Mouse (Mus musculus) intestine, postnatal 0 days (tissue): ENCODE results near the gene Diablo. TPM values are rescaled to one million over a fixed set of nuclear protein-coding genes. Genes with fewer than 3 reads are reported as not detected.

Experiments
- ATAC-seq: fragments of 200-750 bp; cut with Nextera tagmentation; 2 replicates; pipeline ENCODE4 v1.8.0; 2017; ENCODE audit warnings: mild to moderate bottlenecking, moderate TSS enrichment, moderate library complexity
- H3K27ac ChIP-seq: fragments of 300-500 bp; sonication (generic); 2 replicates; pipeline ENCODE4 v1.5.1; 2014; ENCODE audit warnings: mild to moderate bottlenecking, low read depth, low read length, moderate library complexity
- H3K27me3 ChIP-seq: fragments of 300-500 bp; sonication (generic); replicated peaks from 2 replicates; pipeline ENCODE4 v1.6.1; 2014; ENCODE audit warnings: low read length, mixed read lengths; ENCODE audit not compliant: control insufficient read depth, insufficient read depth
- H3K36me3 ChIP-seq: fragments of 300-500 bp; sonication (generic); 2 replicates; pipeline ENCODE4 v1.6.1; 2014; ENCODE audit warnings: mild to moderate bottlenecking, moderate library complexity; ENCODE audit not compliant: control insufficient read depth, insufficient read depth
- H3K4me1 ChIP-seq: fragments of 300-500 bp; sonication (generic); replicated peaks from 2 replicates; pipeline ENCODE4 v1.6.1; 2014; ENCODE audit warnings: antibody characterized with exemption, low read length, mixed read lengths; ENCODE audit not compliant: control insufficient read depth, insufficient read depth
- H3K4me2 ChIP-seq: fragments of 300-500 bp; sonication (generic); replicated peaks from 2 replicates; pipeline ENCODE4 v1.6.1; 2014; ENCODE audit warnings: low read depth, mild to moderate bottlenecking, moderate library complexity
- H3K4me3 ChIP-seq: fragments of 300-500 bp; sonication (generic); 2 replicates; pipeline ENCODE4 v1.5.1; 2014; ENCODE audit warnings: low read depth, low read length
- H3K9ac ChIP-seq: fragments of 300-500 bp; sonication (generic); 2 replicates; pipeline ENCODE4 v1.6.1; 2014; ENCODE audit warnings: mild to moderate bottlenecking, low read depth, low read length
- H3K9me3 ChIP-seq: fragments of 300-500 bp; sonication (generic); 2 replicates; pipeline ENCODE4 v1.6.1; 2016; ENCODE audit warnings: mixed run types; ENCODE audit not compliant: control insufficient read depth
- CTCF ChIP-seq: sonication (generic); IDR thresholded peaks from 2 replicates; pipeline ENCODE4 v1.5.1; 2016; ENCODE audit warnings: low read depth, mild to moderate bottlenecking, control low read depth, antibody characterized with exemption, moderate library complexity
- WGBS: fragments of 180-500 bp; shearing (Covaris S2); extraction: QIAGEN DNeasy Blood & Tissue Kit; methylation state at CpG from one replicate; pipeline ENCODE4 v1.1.7; 2014; 5-methylcytosine and 5-hydroxymethylcytosine counted together
- polyA plus RNA-seq: library from polyadenylated mRNA; unstranded; fragments of >200 nt; fragmentation: Nextera tagmentation; extraction: Ambion mirVana; gene quantifications from 2 replicates; pipeline ENCODE4 v1.2.1, GENCODE M21; 2015

The Diablo gene
- 52.9 and 57.0 TPM in 2 replicates for polyA plus RNA-seq

- Histone ChIP-seq H3K4me2 (peak within 1 kb of the TSS; percentile 96), H3K4me1 (no peaks in the 10 kb centered on the region), H3K27ac (no peak within 1 kb of the TSS), H3K9me3 (no peaks in the 10 kb centered on the region), H3K4me3 (peak within 1 kb of the TSS; percentile 80), H3K9ac (peak within 1 kb of the TSS; percentile 66), H3K36me3 (peaks cover 9% of the 10 kb centered on the region; the same call in 1 of the 2 replicates), H3K27me3 (no peaks in the 10 kb centered on the region)
- WGBS: under 1% methylated on average over 82 of the region's 82 CpGs
- no peak for TF ChIP-seq CTCF
- peak; percentile 97 for ATAC-seq
These were observed at the start of gene Diablo for GRCm38 (mm10) chr5:123523692-123524392. Gene Diablo, minus strand, starts transcription at chr5:123524176.

DNA sequence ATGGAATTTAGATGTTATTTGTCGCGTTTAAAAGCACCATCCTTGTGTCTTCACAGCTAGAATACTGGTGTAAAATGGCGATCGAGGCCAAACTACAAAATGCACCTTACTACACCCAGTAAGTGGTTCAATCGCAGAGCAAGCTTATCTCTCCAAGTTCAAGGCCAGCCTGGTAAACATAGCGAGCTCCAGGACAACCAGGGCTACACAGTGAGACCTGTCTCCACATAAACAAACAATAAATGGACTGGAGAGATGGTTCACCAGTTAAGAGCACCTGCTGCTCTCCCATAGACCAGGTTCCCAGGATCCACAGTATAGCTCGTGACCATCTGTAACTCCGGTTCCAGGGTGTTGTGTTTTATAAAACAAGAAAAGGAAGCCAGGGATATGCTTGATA is 49.4 kb upstream of the Diablo start:
- H3K36me3 ChIP-seq: peaks cover 14% of the 10 kb centered on the region
- H3K27ac ChIP-seq: no peak overlapping the region
- peak overlapping the region; percentile 96; the same call in 1 of the 2 replicates for H3K4me3 ChIP-seq
- TF ChIP-seq CTCF: no peak
- H3K9ac ChIP-seq: no peak overlapping the region
- no peaks in the 10 kb centered on the region for H3K27me3 ChIP-seq
- whole genome bisulfite sequencing: 57% methylated on average over 8 of the region's 8 CpGs
- H3K4me2 ChIP-seq: peak overlapping the region; percentile 70
- ATAC-seq: peak; percentile 11; the same call in 1 of the 2 replicates
- no peaks in the 10 kb centered on the region for H3K9me3 ChIP-seq
- H3K4me1 ChIP-seq: no peaks in the 10 kb centered on the region

- no peaks in the 10 kb centered on the region for H3K9me3 ChIP-seq
- peak within 1 kb of the TSS; percentile 70 for H3K4me2 ChIP-seq
- under 1% methylated on average over 54 of the region's 54 CpGs for WGBS
- peak within 1 kb of the TSS; percentile 96 for H3K4me3 ChIP-seq
- H3K4me1 ChIP-seq: no peaks in the 10 kb centered on the region
- H3K9ac ChIP-seq: peak within 1 kb of the TSS; percentile 86
- peaks cover 20% of the 10 kb centered on the region for H3K36me3 ChIP-seq
- H3K27me3 ChIP-seq: no peaks in the 10 kb centered on the region
- peak; percentile 91 for ATAC-seq
- H3K27ac ChIP-seq: peak within 1 kb of the TSS; percentile 77
- TF ChIP-seq CTCF: no peak
These were observed 48.6 kb upstream of the Diablo start, which contains the start of gene Vps33a for GRCm38 (mm10) chr5:123572357-123573186. Gene Vps33a, minus strand, starts transcription at chr5:123573038.

DNA sequence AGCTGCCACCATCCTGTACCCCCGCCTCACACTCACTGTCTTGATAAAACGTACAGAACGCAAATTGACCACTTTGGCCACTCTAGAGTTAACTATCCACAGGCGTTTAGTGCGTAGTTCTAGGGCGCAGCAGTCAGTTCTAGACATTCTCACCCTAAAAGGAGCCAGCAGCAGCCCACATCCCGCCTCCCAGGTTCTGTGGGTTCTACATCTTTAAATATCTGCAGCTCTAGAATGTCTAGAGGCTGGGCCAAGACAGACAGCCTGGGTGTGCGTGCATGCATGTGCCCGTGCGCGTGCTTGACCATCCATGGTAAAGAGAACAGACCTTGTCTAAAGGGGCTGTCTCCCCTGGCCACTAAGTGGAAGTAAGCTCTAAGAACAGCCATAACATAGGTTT is 37.2 kb upstream of the Diablo start:
- H3K9me3 ChIP-seq: no peaks in the 10 kb centered on the region
- no peak for TF ChIP-seq CTCF
- WGBS: 94% methylated on average over 11 of the region's 11 CpGs
- no peaks in the 10 kb centered on the region for H3K4me1 ChIP-seq
- H3K4me2 ChIP-seq: no peak overlapping the region
- no peak overlapping the region for H3K27ac ChIP-seq
- H3K27me3 ChIP-seq: no peaks in the 10 kb centered on the region
- ATAC-seq: no peak
- H3K36me3 ChIP-seq: peaks cover 93% of the 10 kb centered on the region
- no peak overlapping the region for H3K9ac ChIP-seq
- no peak overlapping the region for H3K4me3 ChIP-seq

GRCm38 (mm10) chr5:123559588-123559987 is 35.6 kb upstream of the Diablo start:
- no peak for ATAC-seq
- no peak overlapping the region for H3K9ac ChIP-seq
- H3K27me3 ChIP-seq: no peaks in the 10 kb centered on the region
- H3K9me3 ChIP-seq: no peaks in the 10 kb centered on the region
- WGBS: 87% methylated on average over 8 of the region's 8 CpGs
- H3K4me2 ChIP-seq: no peak overlapping the region
- H3K4me3 ChIP-seq: no peak overlapping the region
- no peaks in the 10 kb centered on the region for H3K4me1 ChIP-seq
- no peak for TF ChIP-seq CTCF
- no peak overlapping the region for H3K27ac ChIP-seq
- H3K36me3 ChIP-seq: peaks cover 84% of the 10 kb centered on the region

DNA sequence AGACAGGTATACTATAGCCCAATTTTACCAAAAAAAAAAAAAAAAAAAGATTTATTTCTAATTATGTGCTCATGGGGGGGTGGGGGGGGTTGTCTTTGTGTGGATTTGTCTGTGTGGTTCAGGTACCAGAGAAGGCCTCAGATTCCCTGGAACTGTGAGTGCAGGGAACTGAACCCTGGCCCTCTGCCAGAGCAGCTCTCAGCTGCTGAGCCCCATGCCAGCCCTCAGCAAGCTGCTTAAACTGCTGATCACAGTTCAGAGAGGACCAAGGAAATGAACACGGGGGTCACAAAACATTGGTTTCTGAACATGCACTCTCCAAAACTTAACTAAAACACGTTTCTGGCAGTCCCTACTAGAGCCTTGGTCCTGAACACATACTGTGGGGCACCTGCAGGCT is 32.5 kb upstream of the Diablo start:
- H3K9ac ChIP-seq: no peak overlapping the region
- no peak overlapping the region for H3K4me2 ChIP-seq
- TF ChIP-seq CTCF: no peak
- ATAC-seq: no peak
- 69% methylated on average over 2 of the region's 2 CpGs for WGBS
- H3K4me3 ChIP-seq: no peak overlapping the region
- peaks cover 52% of the 10 kb centered on the region for H3K36me3 ChIP-seq
- H3K9me3 ChIP-seq: no peaks in the 10 kb centered on the region
- H3K4me1 ChIP-seq: no peaks in the 10 kb centered on the region
- H3K27me3 ChIP-seq: no peaks in the 10 kb centered on the region
- no peak overlapping the region for H3K27ac ChIP-seq
